Mouse (Mus musculus): ENCODE measurements at regions not wholly inside any gene's neighbourhood (a gene's known extent, or its start where the extent isn't known, plus 50 kb on each side); places are given as distances from the start of the nearest gene placed in this dataset.

GRCm38 (mm10) chr9:113309707-113310574 is 398.1 kb downstream of the Pdcd6ip start:
- DNase-seq (ENCODE audit: low spot score in 2 of 2) = no peak

GRCm38 (mm10) chr9:113305761-113306160 is 402.3 kb downstream of the Pdcd6ip start:
- DNase-seq (ENCODE audit: low spot score in 2 of 2) = peak in 1 of 2 experiments; percentile 11

DNA sequence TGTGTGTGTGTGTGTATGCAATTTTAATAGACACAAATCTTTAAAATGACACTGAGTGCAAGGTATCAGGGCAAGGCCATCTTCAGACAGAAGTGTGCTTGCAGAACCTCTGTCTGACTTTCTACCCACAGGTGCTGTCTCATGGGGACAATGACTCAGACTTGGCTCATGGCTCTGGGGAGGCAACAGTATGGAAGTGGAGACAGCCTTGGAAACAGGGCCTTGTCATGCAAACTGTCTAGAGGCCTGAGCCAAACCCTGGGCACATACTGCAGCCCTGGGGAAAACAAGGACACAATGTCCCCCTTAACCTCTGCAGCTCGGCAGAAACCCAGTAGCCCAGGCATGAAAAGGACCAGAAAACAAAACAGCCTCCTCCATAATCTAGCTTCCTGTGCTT is 405.6 kb downstream of the Pdcd6ip start:
- DNase-seq (ENCODE audit: low spot score in 2 of 2) = peak in 1 of 2 experiments; percentile 13

DNA sequence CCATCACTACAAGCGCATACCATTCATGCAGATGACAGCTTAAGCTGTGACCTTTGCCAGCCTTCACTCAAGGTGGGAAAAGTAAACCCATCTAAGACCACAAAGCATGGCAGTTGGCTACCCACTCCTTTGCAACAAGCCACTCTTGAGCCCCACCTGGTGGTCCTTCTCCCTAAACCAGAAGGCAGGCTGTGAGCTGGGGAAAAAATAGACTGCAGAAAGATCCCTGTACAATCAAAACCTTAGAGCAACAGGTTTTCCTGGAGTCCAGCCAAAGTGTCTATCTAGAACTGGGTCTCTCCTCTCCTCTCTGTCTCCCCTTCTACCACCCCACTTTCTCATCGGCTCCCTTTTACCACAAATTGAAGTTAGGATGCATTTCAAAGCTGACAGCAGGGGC is 407.2 kb downstream of the Pdcd6ip start:
- DNase-seq (ENCODE audit: low spot score in 2 of 2) = peak; percentile 29 to 40

- DNase-seq (ENCODE audit: low spot score in 2 of 2) = peak in 1 of 2 experiments; percentile 9
Measured at GRCm38 (mm10) chr9:113299900-113300299, 408.2 kb downstream of the Pdcd6ip start.

- DNase-seq (ENCODE audit: low spot score in 2 of 2) = no peak
Measured at GRCm38 (mm10) chr9:113295850-113296467, 412.1 kb downstream of the Pdcd6ip start.

GRCm38 (mm10) chr9:113287397-113287796 is 420.7 kb downstream of the Pdcd6ip start:
- DNase-seq (ENCODE audit: low spot score in 2 of 2) = no peak

DNA sequence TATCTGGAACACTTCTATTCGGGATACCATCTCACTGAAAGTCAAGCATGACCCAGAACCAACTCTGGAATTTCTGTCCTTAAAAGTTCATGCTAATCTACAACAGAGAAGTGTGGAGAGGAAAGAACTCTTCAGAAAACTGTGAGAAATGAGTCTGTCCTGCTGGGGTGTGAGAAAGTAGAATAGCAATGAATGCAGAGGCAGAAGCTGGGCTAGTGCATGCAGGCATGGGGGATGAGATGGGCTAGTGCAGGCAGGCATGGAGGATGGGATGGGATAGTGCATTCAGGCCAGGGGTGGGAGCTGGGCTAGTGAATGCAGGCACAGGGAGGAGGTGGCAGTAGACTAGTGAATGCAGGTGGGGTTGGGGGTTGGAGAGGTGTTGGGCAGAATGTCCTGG is 424.8 kb downstream of the Pdcd6ip start:
- no peak for DNase-seq (ENCODE audit: low spot score in 2 of 2)

DNA sequence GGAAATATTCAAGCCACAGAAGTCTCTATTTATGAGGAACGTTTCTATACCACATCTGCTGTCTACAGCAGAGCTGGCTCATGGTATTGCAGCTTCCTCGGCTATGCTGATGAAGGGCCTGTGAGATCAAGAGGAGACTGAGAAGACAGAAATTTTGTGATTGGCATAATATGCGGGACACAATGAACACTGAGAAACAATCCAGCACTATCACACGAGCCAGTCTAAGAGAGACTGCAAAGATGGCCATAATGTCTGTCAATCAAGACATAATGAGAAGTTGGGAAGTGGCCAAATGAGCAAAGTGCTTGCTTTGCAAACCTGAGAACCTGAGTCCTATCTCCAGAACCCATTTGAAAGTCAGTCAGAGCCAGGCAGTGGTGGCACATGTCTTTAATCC is 437.5 kb downstream of the Pdcd6ip start:
- DNase-seq (ENCODE audit: low spot score in 2 of 2) = no peak

GRCm38 (mm10) chr9:113267696-113268095 is 440.4 kb downstream of the Pdcd6ip start:
- no peak for DNase-seq (ENCODE audit: low spot score in 2 of 2)

DNA sequence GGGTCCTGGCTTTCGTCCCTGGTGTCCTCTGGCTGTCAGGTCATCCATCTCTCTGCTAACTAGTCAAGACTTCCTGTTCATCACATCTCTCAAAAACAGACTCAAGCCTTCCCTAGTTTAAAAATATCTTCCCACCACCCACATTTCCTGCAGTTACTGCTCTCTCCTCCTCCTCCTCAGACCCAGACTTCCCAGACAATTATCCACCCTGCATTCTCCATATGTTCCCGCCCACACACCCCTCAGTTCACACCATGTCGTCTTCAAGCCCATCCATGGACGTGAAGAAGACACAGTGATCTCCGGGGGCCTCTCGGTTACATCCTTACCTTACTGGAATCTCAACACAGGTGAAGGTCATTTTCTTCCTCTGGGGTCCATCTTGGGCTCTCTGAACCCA is 444.4 kb downstream of the Pdcd6ip start:
- DNase-seq (ENCODE audit: low spot score in 2 of 2) = peak; percentile 45 to 48

- no peak for DNase-seq (ENCODE audit: low spot score in 2 of 2)
Measured at GRCm38 (mm10) chr9:113260296-113260695, 447.8 kb downstream of the Pdcd6ip start.

- DNase-seq (ENCODE audit: low spot score in 2 of 2) = no peak
Measured at GRCm38 (mm10) chr9:113258556-113258955, 449.5 kb downstream of the Pdcd6ip start.

- DNase-seq (ENCODE audit: low spot score in 2 of 2) = peak; percentile 35 to 47
Measured at GRCm38 (mm10) chr9:113248703-113249274, 459.3 kb downstream of the Pdcd6ip start.

- DNase-seq (ENCODE audit: low spot score in 2 of 2) = no peak
Measured at GRCm38 (mm10) chr9:113247950-113248349, 460.1 kb downstream of the Pdcd6ip start.

DNA sequence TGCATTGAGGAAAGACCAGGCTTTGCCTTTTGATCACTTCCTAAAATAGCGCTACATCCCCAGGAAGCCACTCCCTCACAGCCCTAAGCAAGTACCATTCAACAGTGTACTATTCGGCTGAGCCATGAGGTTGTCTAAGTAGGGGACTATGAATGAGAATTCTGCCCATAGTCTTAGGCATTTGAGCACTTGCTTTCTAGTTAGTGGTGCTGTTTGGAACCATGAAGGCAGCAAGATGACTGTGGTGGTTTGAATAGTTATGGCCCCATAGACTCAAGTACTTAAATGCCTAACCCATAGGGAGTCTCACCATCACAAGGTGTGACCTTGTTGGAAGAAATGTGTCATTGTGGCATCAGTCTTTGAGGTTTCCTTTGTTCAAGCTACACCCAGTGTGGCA is 464.2 kb downstream of the Pdcd6ip start:
- DNase-seq (ENCODE audit: low spot score in 2 of 2) = no peak

DNA sequence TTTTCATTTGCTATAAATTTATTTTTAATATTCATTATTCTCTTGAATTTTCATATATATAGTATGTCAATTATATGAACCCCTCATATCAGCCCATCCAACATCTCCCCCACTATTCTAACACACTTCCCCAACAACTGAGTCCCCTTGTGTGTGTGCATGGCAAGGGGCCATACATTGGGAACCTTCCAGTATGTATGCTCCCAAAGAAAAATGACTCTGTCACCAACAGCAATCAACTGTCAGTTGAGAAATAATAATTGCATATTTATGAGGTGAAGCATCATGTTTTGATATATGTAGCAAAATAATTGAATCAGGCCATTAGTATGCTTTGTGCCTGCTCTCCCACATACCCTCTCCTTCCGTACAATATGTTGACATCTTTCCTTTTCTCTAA is 474.7 kb downstream of the Pdcd6ip start:
- DNase-seq (ENCODE audit: low spot score in 2 of 2) = no peak

DNA sequence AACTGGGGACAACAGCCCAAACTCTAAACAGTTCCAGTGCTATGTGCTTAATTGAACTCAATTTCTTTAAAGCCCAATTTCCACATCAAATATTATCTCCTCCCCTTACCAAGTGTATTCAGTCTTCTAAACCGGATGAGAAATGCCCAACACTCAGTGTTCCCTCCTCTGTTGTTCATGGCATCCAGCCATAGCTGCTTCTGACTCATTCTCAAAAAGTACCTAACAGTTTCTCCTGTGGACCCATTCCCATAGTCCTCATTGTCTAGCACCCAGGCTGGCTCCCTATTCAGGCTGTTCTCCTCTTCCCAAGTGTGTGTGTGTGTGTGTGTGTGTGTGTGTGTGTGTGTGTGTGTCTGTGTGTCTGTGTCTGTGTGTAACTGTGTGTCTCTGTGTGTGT is 478.7 kb downstream of the Pdcd6ip start:
- no peak for DNase-seq (ENCODE audit: low spot score in 2 of 2)

DNA sequence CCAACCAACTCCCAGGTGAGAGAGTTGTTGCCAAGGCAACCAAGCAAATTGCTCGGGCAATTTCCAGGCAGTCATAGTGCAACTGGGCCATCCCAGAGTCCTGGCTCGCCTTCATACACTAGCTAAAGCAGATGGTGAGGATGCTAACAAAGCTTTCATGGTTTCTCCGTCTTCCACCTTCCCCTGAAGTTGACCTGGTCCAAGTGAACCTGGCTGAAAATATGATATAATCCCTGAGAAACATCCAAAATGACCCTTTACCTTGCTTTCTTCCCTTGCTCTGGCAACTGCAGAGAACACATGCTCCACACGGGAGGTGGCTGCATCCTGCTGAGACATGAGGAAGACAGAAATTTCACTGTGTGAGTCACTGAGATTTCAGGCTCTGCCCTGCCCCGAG is 494.1 kb downstream of the Pdcd6ip start:
- DNase-seq (ENCODE audit: low spot score in 2 of 2) = no peak

- DNase-seq (ENCODE audit: low spot score in 2 of 2) = no peak
Measured at GRCm38 (mm10) chr9:113212389-113212788, 495.7 kb downstream of the Pdcd6ip start.

GRCm38 (mm10) chr9:113208181-113208580 is 499.9 kb downstream of the Pdcd6ip start:
- no peak for DNase-seq (ENCODE audit: low spot score in 2 of 2)

- no peak for DNase-seq (ENCODE audit: low spot score in 2 of 2)
Measured at GRCm38 (mm10) chr9:113199241-113199640, 508.8 kb downstream of the Pdcd6ip start.

All from layer of hippocampus, adult 8-10 months (tissue).